Mouse (Mus musculus) heart, adult 2 months (tissue): ENCODE data around the gene Adgre1.
A peak's percentile ranks its signal among the peaks of the same experiment; 100 is the strongest.

Source experiments
- CTCF ChIP-seq: fragments of 200-600 bp; IDR thresholded peaks from 2 replicates; pipeline ENCODE4 v1.8.1; 2022; ENCODE audit warnings: antibody characterized with exemption, mild to moderate bottlenecking, moderate library complexity
- EP300 ChIP-seq: fragments of 200-500 bp; IDR thresholded peaks from 2 replicates; pipeline ENCODE4 v1.6.1; 2011; ENCODE audit warnings: low read depth, low read length, control low read depth; ENCODE audit not compliant: insufficient read depth
- POLR2A ChIP-seq: fragments of 200-500 bp; IDR thresholded peaks from 2 replicates; pipeline ENCODE4 v1.6.1; 2011; ENCODE audit warnings: mild to moderate bottlenecking, low read depth, low read length, control low read depth; ENCODE audit not compliant: insufficient read depth

- TF ChIP-seq CTCF (peak; percentile 98; the same call in 1 of the 2 replicates), EP300 (peak; percentile 94), POLR2A (no peak)
These were observed 22.7 kb upstream of the Adgre1 start for GRCm38 (mm10) chr17:57335673-57336303.
